Mouse (Mus musculus) v-Abl transformed pro-B cells (cell line): Measurements from ENCODE around the gene Frat2.

Source experiments
- in situ Hi-C, 2 experiments: fragments of 400-800 bp; cut with MboI; formaldehyde crosslinking; loops; one replicate each; pipeline ENCODE4 v1.15.1; 2025; ENCODE audit not compliant: unreplicated experiment in 2 of 2

Frat2 gene

DNA sequence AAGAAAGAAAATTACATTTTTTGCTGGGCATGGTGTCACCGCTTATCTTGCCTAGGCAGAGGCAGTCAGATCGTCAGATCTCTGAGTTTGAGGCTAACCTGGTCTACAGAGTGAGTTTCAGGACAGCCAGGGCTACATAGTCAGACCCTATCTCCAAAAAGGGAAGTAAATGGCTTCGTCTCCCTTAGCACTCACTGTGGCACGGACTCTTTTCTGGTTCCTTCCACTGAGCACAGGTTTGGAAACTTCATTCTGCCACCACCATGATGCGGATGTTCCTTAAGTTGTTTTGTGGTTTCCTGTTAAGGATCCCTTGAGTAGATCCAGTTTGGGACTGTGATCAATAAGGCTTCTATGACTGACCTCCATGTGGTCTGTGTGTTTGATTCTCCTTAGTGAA is 23.0 kb downstream of the Frat2 start:
- in situ Hi-C loops, result no loop called here

GRCm38 (mm10) chr19:41822589-41822988 is 25.3 kb downstream of the Frat2 start:
- in situ Hi-C loops, result no loop called here

GRCm38 (mm10) chr19:41821436-41821835 is 26.5 kb downstream of the Frat2 start:
- in situ Hi-C loops, result no loop called here

GRCm38 (mm10) chr19:41818749-41819148 is 29.2 kb downstream of the Frat2 start:
- in situ Hi-C loops, result loop anchor here in 1 of 2 experiments (10.0 kb wide), 1 partner anchor 206 kb away; no protein-coding TSS in a partner anchor

- in situ Hi-C loops, result loop anchor here in 1 of 2 experiments (10.0 kb wide), 1 partner anchor 207 kb away; no protein-coding TSS in a partner anchor
These were observed 30.6 kb downstream of the Frat2 start for GRCm38 (mm10) chr19:41817325-41817724.

DNA sequence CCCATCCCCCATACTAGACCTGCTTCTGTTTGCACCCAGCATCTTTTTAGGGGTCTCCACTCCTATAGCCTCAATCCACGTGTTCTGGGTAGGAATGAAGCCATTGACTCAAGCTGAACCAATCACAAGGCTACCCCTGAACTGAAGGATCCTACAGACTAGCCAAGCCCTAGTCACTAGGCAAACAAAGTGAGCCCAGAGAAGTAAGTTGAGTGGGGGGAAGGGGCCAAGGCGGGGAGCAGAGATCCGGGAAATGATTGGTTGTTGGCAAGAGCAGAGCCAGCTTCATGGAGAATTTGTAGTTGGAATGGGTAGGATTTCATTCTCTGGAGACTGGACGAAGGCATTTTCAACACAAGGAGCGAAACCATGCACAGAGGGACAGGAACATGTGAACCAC is 31.0 kb downstream of the Frat2 start:
- in situ Hi-C loops, result loop anchor here in 1 of 2 experiments (10.0 kb wide), 1 partner anchor 208 kb away; no protein-coding TSS in a partner anchor

DNA sequence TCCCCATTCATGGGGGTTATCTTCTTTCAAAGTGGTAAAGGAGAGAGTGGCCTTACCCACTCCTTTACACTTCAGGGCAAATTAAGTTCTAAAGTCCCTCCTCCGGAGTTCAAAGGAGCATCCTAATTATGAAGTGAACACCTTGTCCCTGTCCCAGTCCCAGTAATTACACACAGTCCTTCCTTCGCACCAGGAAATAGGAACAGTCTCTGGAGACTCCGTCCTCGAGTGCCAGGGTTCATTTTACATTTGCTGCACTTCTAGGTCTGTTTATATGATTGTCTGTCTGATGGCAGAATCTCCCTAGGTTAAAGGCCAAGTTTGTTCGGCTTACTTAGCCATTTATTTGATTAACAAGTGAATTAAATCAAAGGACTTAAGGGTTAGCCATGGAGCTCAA is 31.5 kb downstream of the Frat2 start:
- in situ Hi-C loops, result loop anchor here in 1 of 2 experiments (10.0 kb wide), 1 partner anchor 208 kb away; no protein-coding TSS in a partner anchor

- in situ Hi-C loops, result loop anchor here in 1 of 2 experiments (10.0 kb wide), 1 partner anchor 211 kb away; no protein-coding TSS in a partner anchor
These were observed 34.6 kb downstream of the Frat2 start for GRCm38 (mm10) chr19:41813374-41813773.

DNA sequence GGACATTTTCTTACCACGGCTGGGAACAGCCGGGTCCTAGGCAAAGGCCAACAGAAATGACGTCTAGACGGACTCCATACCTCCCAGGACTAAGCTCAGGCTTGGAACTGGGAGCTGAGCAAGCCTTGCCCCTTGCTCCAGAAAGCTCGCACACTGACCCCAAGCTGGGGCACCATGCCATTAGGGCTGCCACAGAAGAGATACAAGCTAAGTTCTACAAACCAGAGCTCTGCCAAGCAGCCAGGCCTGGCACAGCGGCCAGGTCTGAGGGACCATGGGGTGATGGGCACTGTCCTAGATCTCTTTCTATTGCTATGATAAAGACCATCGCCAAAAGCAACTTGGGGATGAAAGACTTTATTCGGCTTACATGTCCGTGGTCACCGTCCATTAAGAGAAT is 35.4 kb downstream of the Frat2 start:
- in situ Hi-C loops, result loop anchor here in 1 of 2 experiments (10.0 kb wide), 1 partner anchor 212 kb away; no protein-coding TSS in a partner anchor

GRCm38 (mm10) chr19:41810074-41810473 is 37.9 kb downstream of the Frat2 start:
- in situ Hi-C loops, result loop anchor here in 1 of 2 experiments (10.0 kb wide), 1 partner anchor 215 kb away; no protein-coding TSS in a partner anchor

GRCm38 (mm10) chr19:41808104-41808634 is 39.8 kb downstream of the Frat2 start:
- in situ Hi-C loops, result loop anchor here (10.0 kb wide), 2 partner anchors 127 to 217 kb away; partner anchors contain the start of genes Exosc1 (in 1 of the 2) and Zdhhc16 (in 1 of the 2)

DNA sequence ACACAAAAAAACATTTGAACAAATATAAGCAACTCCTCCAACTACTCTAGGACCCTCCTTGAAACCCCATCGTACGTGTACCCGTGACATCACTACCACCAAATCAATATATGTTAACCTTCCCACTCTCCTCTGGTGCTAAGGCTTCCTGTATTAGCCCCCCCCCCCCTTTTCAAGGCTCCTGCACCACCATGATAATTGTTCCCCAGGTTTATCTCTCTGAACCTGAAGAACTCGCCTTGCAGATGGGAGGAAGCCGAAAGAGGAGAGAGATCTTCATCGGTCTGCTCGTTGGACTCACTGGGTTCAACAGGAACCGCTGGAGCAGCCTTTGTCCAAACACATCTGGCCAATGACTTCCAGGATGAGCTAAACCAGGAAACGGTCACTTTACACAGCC is 40.4 kb downstream of the Frat2 start:
- in situ Hi-C loops, result loop anchor here (10.0 kb wide), 2 partner anchors 127 to 217 kb away; partner anchors contain the start of genes Exosc1 (in 1 of the 2) and Zdhhc16 (in 1 of the 2)

DNA sequence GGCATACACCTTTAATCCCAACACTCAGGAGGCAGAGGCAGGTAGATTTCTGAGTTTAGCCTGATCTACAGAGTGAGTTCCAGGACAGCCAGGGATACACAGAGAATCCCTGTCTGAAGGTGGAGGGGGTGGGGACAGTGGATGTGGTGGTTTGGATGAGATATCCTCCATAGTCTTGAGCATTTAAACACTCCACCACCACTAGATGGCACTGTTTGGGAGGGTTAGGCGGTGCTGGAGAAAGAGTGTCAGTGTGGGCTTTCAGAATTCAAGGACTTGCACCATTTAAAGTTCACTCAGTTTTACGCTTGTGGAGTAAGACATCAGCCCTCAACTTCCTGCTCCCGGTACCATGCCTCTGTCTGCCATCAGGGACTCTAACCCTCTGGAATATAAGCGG is 42.1 kb downstream of the Frat2 start:
- in situ Hi-C loops, result loop anchor here (10.0 kb wide), 2 partner anchors 129 to 219 kb away; partner anchors contain the start of genes Exosc1 (in 1 of the 2) and Zdhhc16 (in 1 of the 2)

DNA sequence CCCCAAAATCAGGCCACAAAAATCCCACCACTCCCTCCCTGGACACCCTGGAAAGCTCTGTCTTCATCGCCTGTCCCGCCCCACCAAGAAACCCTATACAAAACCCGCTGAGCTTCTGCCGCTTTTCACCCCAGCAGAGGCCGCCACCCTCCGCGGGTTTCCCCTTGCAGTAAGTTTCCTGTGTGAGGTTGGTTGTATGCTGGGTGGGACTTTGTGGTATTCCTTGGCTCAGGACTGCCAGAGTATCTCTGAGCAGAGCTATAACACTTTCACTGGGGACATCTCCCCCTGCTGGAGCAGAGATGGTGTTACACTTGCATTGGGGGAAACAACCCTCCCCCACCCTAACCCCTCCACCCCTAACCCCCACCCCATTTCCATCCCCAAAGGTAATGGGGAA is 44.6 kb downstream of the Frat2 start:
- in situ Hi-C loops, result loop anchor here (10.0 kb wide), 2 partner anchors 131 to 221 kb away; partner anchors contain the start of genes Exosc1 (in 1 of the 2) and Zdhhc16 (in 1 of the 2)

DNA sequence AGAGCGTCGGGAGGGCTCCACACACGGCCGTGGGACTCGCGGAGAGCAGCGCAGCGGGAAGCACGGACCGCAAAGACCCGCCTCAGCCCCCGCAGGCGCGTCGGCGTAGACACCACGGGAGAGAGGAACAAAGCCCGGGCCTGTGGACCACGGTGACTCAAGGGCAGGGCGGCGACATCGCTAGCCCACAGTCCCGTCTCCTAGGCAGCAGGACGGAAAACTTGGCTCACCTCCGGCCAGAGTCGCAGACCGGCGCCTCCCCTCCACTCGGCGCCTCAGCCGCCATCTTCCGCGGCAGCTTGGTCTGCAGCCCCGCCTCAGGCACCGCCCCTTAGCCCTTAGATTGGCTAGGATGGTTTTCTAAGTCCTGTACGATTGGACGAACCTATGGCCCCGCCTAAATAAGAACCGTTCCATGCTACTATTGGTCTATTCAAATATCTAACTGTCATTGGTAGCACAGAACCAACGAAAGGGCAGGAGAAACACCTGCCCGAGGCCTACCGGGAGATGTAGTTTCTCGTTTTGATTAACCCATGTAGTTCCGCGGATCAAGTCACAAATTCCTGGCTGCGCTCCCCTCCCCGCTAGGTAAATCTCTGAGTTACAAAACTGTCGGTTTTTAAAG is 46.1 kb downstream of the Frat2 start, which contains the start of gene Arhgap19:
TSS of gene Arhgap19 (minus strand) at position 306 of the 628 bp plus-strand sequence.
- in situ Hi-C loops, result loop anchor here (10.0 kb wide), 2 partner anchors 133 to 223 kb away; partner anchors contain the start of genes Exosc1 (in 1 of the 2) and Zdhhc16 (in 1 of the 2)

DNA sequence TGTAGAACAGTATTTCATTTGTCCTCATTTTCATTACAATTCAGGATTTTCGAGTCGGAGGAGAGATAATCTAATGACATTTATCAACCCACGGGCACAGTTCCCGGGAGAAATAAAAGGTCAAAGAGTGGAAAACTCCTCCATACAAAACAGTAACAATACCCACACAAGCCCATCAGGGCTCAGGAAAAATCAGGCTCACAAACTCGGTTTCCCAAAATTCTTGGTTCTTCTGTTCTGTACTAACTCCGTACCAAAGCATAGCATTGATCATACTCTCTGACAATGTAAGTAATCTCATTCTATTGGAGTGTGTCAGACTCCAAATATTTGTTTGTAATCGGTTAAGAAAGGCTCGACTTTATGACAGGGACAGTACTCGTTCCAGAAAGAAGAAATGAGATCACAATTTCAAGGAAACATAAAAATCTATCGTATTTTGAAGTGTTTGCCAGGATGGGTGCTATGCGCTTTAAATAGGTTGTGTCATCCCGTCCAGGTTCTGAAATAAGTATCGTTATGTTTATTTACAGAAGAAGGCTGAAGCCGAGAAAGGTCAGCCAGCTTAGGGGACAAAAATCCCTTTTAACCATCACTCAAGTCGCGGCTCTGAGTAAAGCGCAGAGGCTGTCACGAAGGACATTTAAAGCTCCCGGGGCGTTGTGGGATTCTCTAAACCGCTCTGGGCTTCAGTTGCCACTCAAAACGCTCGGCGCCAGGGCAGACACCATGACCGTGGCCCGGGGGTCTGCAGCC is 46.8 kb downstream of the Frat2 start:
- in situ Hi-C loops, result loop anchor here (10.0 kb wide), 2 partner anchors 134 to 224 kb away; partner anchors contain the start of genes Exosc1 (in 1 of the 2) and Zdhhc16 (in 1 of the 2)

GRCm38 (mm10) chr19:41800451-41800850 is 47.5 kb downstream of the Frat2 start:
- in situ Hi-C loops, result loop anchor here (10.0 kb wide), 2 partner anchors 134 to 224 kb away; partner anchors contain the start of genes Exosc1 (in 1 of the 2) and Zdhhc16 (in 1 of the 2)

GRCm38 (mm10) chr19:41797536-41797935 is 50.4 kb downstream of the Frat2 start:
- in situ Hi-C loops, result no loop called here

GRCm38 (mm10) chr19:41796789-41797327 is 51.1 kb downstream of the Frat2 start:
- in situ Hi-C loops, result no loop called here
